Mouse (Mus musculus) right cerebral cortex, adult 18-20 months (tissue): Measurements from ENCODE around the gene Gm13124.
"Not testable (repeated sequence)": the region's sequence is repeated elsewhere in the genome, so short reads cannot be mapped to it uniquely, and the experiment has no call there.

ENCODE experiments used
- DNase-seq: peaks from one replicate; pipeline ENCODE4 v3.0.0; 2022; ENCODE audit warnings: mixed read lengths

Gm13124 gene

GRCm38 (mm10) chr4:144565034-144565433 lies at the start of gene Gm13124:
TSS of gene Gm13124 (minus strand) at chr4:144565134.
- no peak for DNase-seq

- DNase-seq = no peak
These were observed 49.7 kb upstream of the Gm13124 start for GRCm38 (mm10) chr4:144614586-144614985.

GRCm38 (mm10) chr4:144613407-144613806 lies 48.5 kb upstream of the Gm13124 start, which contains the start of gene Aadacl4:
TSS of gene Aadacl4 (plus strand) at chr4:144613707.
- no peak for DNase-seq

DNA sequence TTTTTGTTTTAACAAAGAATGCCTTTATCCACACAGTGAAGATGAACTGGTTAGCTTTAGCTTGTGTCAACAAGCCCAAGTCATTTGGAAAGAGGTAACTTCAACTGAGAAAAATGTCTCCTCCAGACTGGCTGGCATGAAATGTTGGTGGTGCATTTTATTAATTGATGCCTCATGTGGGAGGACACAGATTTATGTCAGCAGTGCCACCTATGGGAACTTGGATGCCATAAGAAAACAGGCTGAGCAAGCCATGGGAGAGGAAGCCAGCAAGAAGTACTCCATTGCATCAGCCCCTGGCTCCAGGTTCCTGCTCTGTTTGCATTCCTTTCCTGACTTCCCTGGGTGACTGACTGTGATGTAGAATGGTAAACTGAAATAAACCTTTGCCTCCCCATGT lies 27.9 kb upstream of the Gm13124 start:
- no peak for DNase-seq

DNA sequence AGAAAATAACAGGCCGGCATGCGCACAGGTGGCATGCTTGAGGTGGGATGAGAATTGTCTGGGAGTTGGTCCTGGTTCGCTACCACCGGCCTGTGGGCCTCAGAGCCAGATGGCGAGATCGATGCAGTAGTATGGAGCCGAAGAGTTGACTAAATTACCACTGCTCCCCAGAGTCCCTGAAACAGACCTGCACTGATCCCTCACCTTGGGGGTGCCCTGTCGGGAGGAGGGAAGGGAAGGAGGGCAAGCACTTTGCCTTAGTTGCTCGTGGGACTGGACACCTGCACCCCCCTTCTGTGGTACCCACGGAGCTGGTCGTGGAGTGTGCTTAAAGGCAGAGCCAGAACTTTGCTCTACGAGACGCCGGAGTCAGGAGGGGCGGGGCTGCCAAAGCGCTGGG lies 21.3 kb upstream of the Gm13124 start:
- not testable (repeated sequence) for DNase-seq

GRCm38 (mm10) chr4:144567752-144568151 lies 2.8 kb upstream of the Gm13124 start:
- DNase-seq = no peak

DNA sequence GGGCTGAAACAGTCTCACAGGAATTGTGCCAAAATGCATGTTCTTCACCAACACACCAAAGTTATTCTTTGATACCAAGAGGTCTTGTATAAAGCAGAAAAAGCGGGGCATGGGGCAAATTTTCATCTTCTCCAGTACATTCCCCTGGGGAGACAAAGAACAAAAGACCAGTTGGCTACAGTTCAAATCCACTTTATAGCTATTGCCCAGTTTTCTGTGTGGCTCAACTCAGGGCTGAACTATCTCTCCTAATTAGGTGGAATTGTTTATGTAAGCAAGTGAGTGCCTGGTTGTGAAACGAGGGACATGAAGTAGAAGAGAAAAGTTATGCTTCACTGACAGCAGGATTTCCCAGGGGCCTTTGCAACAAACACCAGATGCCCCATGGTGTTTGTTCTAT lies 3.7 kb downstream of the Gm13124 start:
- DNase-seq = no peak

GRCm38 (mm10) chr4:144559792-144560191 lies 5.1 kb downstream of the Gm13124 start:
- no peak for DNase-seq

- no peak for DNase-seq
These were observed 13.8 kb downstream of the Gm13124 start for GRCm38 (mm10) chr4:144551156-144551555.

- not testable (repeated sequence) for DNase-seq
These were observed 19.6 kb downstream of the Gm13124 start for GRCm38 (mm10) chr4:144545339-144545738.

DNA sequence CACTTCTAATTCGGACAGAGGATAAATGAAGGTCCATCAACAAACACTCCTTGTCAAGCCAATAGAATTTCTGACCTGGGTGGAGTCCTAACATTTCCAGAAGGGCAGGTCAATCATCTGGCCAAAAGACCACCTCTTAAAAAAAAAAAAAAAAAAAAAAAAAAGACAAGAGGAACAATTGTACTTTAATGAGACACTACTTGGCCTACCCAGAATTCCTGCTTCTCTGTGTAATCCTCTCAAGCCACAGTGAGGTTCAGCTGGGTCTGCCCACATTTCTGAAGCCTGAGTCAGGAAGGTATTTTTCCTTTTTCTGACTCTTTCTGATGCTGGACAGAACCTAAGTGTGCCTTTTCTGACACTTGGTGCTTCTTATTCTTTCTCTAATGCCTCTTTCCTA lies 20.2 kb downstream of the Gm13124 start:
- DNase-seq = no peak

GRCm38 (mm10) chr4:144519522-144519921 lies 45.4 kb downstream of the Gm13124 start, which contains the start of gene 9430007A20Rik:
TSS of gene 9430007A20Rik (plus strand) at chr4:144519822.
- DNase-seq = no peak

- no peak for DNase-seq
These were observed 58.4 kb downstream of the Gm13124 start for GRCm38 (mm10) chr4:144506518-144506917.
